Mouse (Mus musculus): Measurements from ENCODE around the gene Fam84b.

DNA sequence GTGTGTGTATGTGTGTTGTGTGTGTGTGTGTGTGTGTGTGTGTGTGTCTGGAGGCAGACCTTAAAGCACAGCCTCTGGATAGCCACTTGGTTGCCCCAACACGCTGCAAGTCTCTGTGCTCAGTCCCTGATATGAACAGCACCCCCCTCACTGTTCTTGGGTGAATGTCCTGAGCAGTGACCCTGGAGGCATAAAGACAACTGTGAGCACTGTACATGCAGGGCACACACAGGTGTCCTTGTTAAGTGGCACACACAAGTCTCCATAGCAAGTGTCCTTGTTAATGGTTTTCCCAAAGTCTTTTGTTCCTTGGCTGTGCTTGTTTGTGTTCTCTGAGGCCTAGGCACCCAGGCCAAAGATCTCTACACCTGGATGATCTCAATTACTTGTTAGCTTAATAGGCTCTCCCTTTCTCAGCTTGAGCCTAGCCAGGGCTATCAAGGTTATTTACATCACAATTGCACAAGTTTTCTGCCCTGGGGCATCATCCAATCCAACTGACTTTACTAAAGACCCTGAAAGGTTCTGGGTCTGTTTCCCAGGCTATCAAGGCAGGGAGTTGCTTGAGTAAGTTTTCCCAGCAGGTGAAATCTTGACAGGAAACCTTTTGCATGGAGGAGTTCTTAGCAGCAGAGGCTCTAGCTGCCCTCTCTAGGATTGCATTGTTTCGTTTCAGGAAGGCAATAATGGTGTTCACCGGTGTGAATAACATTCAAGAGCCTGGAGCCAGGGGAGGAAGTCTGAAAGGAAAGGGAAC lies 13.9 kb downstream of the Fam84b start:
- TF ChIP-seq CTCF (IDR thresholded peaks at IDR 0.05; ENCODE audit: low read depth, low read length), result no peak
- no peak for TF ChIP-seq POLR2A (IDR thresholded peaks at IDR 0.05; ENCODE audit: extremely low read depth, insufficient read depth, low read length)
